8 mouse cellular contexts compared by ENCODE assay signal in the genomic region with DNA sequence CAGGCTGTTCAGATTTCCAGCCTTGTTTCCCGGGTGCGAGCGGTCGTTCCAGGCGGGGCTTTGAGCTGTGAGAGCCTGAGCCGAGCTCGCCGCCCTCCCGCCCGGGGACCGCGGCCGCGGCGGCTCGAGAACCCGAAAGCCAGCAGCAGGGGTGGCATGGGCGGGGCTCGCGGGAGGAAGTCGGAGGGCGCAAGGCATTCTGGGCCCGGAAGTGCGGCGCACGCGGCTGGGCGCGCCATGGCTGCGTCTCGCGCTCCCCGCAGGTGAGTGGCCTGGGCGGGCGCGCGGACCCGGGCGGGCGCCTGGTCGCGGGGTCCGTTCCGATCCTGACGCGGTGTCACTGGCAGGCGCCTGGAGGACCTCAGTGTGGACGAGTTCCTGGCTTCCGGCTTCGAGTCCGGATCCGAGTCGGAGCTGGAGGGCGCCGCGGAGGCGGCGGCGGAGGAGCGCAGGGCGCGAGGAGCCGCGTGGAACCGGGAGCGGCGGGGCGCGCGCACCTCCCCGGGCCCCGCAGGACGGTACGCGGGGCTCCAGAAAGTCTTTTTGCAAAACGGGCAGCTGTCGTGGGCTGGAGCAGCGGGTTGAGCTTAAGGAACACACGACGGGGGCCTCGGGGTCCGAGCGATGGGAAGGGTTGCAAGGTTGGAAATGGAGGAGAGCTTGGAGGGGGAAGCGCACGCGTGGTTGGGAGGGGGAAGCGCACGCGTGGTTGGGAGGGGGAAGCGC. TPM values are rescaled to one million over a fixed set of nuclear protein-coding genes. Genes with fewer than 3 reads are reported as not detected.
DNase-seq lines count a peak whose midpoint lies in the region; ATAC-seq and TF ChIP-seq lines count a peak whose summit lies in the region.

A gene (plus strand): TSS at position 203 of the 726 bp plus-strand sequence.

- no peaks in the 10 kb centered on the region for H3K27me3 ChIP-seq in forebrain, embryonic 16.5 days (replicated peaks; ENCODE audit: control insufficient read depth, insufficient read depth, low read length)
- no peaks in the 10 kb centered on the region for H3K27me3 ChIP-seq in lung, embryonic 14.5 days (ENCODE audit: insufficient read depth, low read length)
- no peaks in the 10 kb centered on the region for H3K27me3 ChIP-seq in thymus, adult 2 months (ENCODE audit: control insufficient read depth, insufficient read depth, low read length)

- H3K9ac ChIP-seq in forebrain, embryonic 16.5 days (replicated peaks; ENCODE audit: low read depth, low read length): peak within 1 kb of the TSS; percentile 69
- H3K9ac ChIP-seq in lung, embryonic 14.5 days: peak within 1 kb of the TSS; percentile 77

- H3K4me2 ChIP-seq in forebrain, embryonic 16.5 days (ENCODE audit: low read length): peak within 1 kb of the TSS; percentile 85
- H3K4me2 ChIP-seq in lung, embryonic 14.5 days: peak within 1 kb of the TSS; percentile 94

- intact Hi-C loops in heart, postnatal 36 days (cut with DNase I): loop anchor here (2.0 kb wide), 1 partner anchor 127 kb away; a partner anchor contains a TSS

- H3K27ac ChIP-seq in forebrain, embryonic 16.5 days (ENCODE audit: low read length): peak within 1 kb of the TSS; percentile 89
- peak within 1 kb of the TSS; percentile 95 for H3K27ac ChIP-seq in layer of hippocampus, adult 2 months
- H3K27ac ChIP-seq in lung, embryonic 14.5 days (ENCODE audit: low read depth): peak within 1 kb of the TSS; percentile 96
- peak within 1 kb of the TSS; percentile 56 for H3K27ac ChIP-seq in olfactory bulb, adult 2 months (ENCODE audit: insufficient read depth, low read depth, low read length)
- H3K27ac ChIP-seq in thymus, adult 2 months (ENCODE audit: control insufficient read depth, insufficient read depth, low read length): no peak within 1 kb of the TSS; the same call in 1 of the 2 replicates

- TF ChIP-seq POLR2A in olfactory bulb, adult 2 months (IDR thresholded peaks at IDR 0.05; ENCODE audit: insufficient read depth, low read depth, low read length): peak; percentile 73
- peak; percentile 67 for TF ChIP-seq POLR2A in thymus, adult 2 months (IDR thresholded peaks at IDR 0.05; ENCODE audit: control insufficient read depth, extremely low read depth, insufficient read depth, low read length, poor library complexity)

- peak; percentile 90 for DNase-seq in ES-CJ7 (ENCODE audit: low read depth, low spot score)
- peak; percentile 86 for DNase-seq in cerebellum, adult 11 months
- DNase-seq in heart, postnatal 36 days: peak; percentile 89 to 92
- peak; percentile 89 for DNase-seq in layer of hippocampus, adult 2 months (ENCODE audit: low spot score in 2 of 2)
- peak; percentile 96 for DNase-seq in lung, embryonic 14.5 days
- DNase-seq in thymus, adult 2 months: peak; percentile 92

- WGBS in forebrain, embryonic 16.5 days: under 1% methylated on average over 73 of the region's 90 CpGs
- WGBS in lung, embryonic 14.5 days: under 1% methylated on average over 90 of the region's 90 CpGs
- WGBS in olfactory bulb, adult 2 months: under 1% methylated on average over 90 of the region's 90 CpGs
- WGBS in thymus, adult 2 months: under 1% methylated on average over 85 of the region's 90 CpGs

- peaks cover 16% of the 10 kb centered on the region for H3K4me1 ChIP-seq in forebrain, embryonic 16.5 days (replicated peaks; ENCODE audit: control insufficient read depth, insufficient read depth, low read length)
- no peaks in the 10 kb centered on the region; the same call in none of the 2 replicates for H3K4me1 ChIP-seq in lung, embryonic 14.5 days (ENCODE audit: insufficient read depth)
- H3K4me1 ChIP-seq in olfactory bulb, adult 2 months (ENCODE audit: control insufficient read depth, insufficient read depth, low read length): peaks cover 27% of the 10 kb centered on the region
- peaks cover 18% of the 10 kb centered on the region for H3K4me1 ChIP-seq in thymus, adult 2 months (replicated peaks; ENCODE audit: control insufficient read depth, insufficient read depth, low read length)

- TF ChIP-seq CTCF in layer of hippocampus, adult 2 months (conservative IDR thresholded peaks at IDR 0.05): no peak
- TF ChIP-seq CTCF in lung, embryonic 14.5 days (IDR thresholded peaks at IDR 0.05; ENCODE audit: low read depth): no peak
- TF ChIP-seq CTCF in olfactory bulb, adult 2 months (IDR thresholded peaks at IDR 0.05; ENCODE audit: insufficient read depth, low read depth, low read length): no peak
- no peak for TF ChIP-seq CTCF in thymus, adult 2 months (IDR thresholded peaks at IDR 0.05; ENCODE audit: borderline replicate concordance, control insufficient read depth, extremely low read depth, insufficient read depth, low read length, poor library complexity)

- ATAC-seq in forebrain, embryonic 16.5 days: peak; percentile 90
- peak; percentile 87 for ATAC-seq in lung, embryonic 14.5 days (ENCODE audit: insufficient read depth)

- H3K4me3 ChIP-seq in forebrain, embryonic 16.5 days (replicated peaks; ENCODE audit: low read length): peak within 1 kb of the TSS; percentile 68
- peak within 1 kb of the TSS; percentile 73 for H3K4me3 ChIP-seq in layer of hippocampus, adult 2 months
- peak within 1 kb of the TSS; percentile 92 for H3K4me3 ChIP-seq in lung, embryonic 14.5 days (ENCODE audit: low read depth, low read length)
- H3K4me3 ChIP-seq in olfactory bulb, adult 2 months (ENCODE audit: insufficient read depth, low read depth, low read length): peak within 1 kb of the TSS; percentile 89
- peak within 1 kb of the TSS; percentile 85 for H3K4me3 ChIP-seq in thymus, adult 2 months (ENCODE audit: control insufficient read depth, insufficient read depth, low read length)

- no peaks in the 10 kb centered on the region for H3K9me3 ChIP-seq in forebrain, embryonic 16.5 days (ENCODE audit: control insufficient read depth, low read length)
- H3K9me3 ChIP-seq in lung, embryonic 14.5 days (ENCODE audit: low read depth, low read length): no peaks in the 10 kb centered on the region

- H3K36me3 ChIP-seq in forebrain, embryonic 16.5 days (ENCODE audit: control insufficient read depth, insufficient read depth): peaks cover 23% of the 10 kb centered on the region
- peaks cover 64% of the 10 kb centered on the region for H3K36me3 ChIP-seq in lung, embryonic 14.5 days (ENCODE audit: insufficient read depth)
- peaks cover 19% of the 10 kb centered on the region for H3K36me3 ChIP-seq in thymus, adult 2 months (ENCODE audit: control insufficient read depth, insufficient read depth, low read length)

RNA-seq across cellular contexts. Expression of the gene that starts here (rescaled TPM):
- 55.3 and 61.4 TPM in 2 replicates for polyA plus RNA-seq in forebrain, embryonic 16.5 days (2015; fragmentation: Nextera tagmentation; extraction: Ambion mirVana)
- 10 to 100 TPM; 25.0 to 25.9 TPM for total RNA-seq in heart, postnatal 36 days (2021)
- total RNA-seq in layer of hippocampus, adult 2 months (2021): 10 to 100 TPM; 70.7 to 72.1 TPM
- polyA plus RNA-seq in lung, embryonic 14.5 days (2014; fragmentation: Nextera tagmentation; extraction: Ambion mirVana): 82.4 and 90.1 TPM in 2 replicates
- not detected in 2 replicates for polyA plus RNA-seq in olfactory bulb, adult 2 months (2012; ENCODE audit: insufficient read depth, insufficient read length, low replicate concordance, missing spikeins)
- 154 and 158 TPM in 2 replicates for polyA plus RNA-seq in thymus, adult 2 months (2012; rRNA removed)
